Mouse (Mus musculus) cerebellum, adult 11-12 months (tissue): ENCODE results near the gene Ezh2.

Experiments
- DNase-seq: peaks from one replicate; pipeline ENCODE4 v3.0.0; 2022

Gene Ezh2

GRCm38 (mm10) chr6:47535333-47535732 is 59.8 kb downstream of the Ezh2 start:
- no peak for DNase-seq

- DNase-seq = no peak
Measured at GRCm38 (mm10) chr6:47532547-47532946, 62.6 kb downstream of the Ezh2 start.

GRCm38 (mm10) chr6:47527655-47528054 is 67.5 kb downstream of the Ezh2 start:
- DNase-seq = no peak

DNA sequence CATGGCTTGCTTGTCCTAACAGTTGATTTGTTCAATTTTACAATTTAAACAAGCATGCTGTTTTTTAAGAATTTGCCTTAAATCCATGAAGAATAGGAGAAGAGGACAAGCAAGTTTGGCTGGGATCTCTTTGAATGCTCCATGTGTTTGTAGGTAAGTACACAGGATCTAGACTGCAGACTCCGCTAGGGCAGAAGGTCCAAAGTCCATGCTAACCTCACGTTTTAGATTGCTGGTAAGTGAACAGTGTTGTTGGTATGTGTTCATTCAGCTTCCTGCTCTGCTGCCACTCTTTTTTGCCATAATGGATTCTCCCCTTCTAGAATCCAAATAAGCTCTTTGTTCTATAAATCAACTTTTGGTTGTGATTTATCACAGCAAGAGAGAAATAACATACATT is 68.0 kb downstream of the Ezh2 start:
- DNase-seq = no peak

- no peak for DNase-seq
Measured at GRCm38 (mm10) chr6:47526446-47526845, 68.7 kb downstream of the Ezh2 start.

DNA sequence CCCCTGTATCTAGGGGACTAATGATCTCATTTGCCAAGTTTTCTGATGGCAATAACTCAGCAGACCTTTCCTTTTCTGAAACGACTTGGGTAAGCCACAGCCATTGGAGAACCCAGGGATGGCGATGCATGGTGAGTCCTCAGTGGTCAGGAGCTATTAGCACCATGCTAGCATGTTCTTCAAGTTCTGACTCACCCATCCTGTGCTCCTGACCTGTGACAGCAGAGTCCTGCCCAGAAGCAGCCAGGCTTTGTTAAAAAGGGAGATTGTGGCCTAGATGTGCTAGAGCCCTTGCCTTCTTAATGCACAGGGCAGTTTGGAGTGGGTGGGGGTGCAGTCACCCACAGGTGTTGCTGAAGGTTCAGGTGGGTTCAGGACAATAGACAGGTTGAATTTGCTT is 70.1 kb downstream of the Ezh2 start:
- no peak for DNase-seq

GRCm38 (mm10) chr6:47522431-47522830 is 72.7 kb downstream of the Ezh2 start:
- no peak for DNase-seq

- DNase-seq = no peak
Measured at GRCm38 (mm10) chr6:47520030-47520429, 75.1 kb downstream of the Ezh2 start.

- DNase-seq = no peak
Measured at GRCm38 (mm10) chr6:47494562-47494961, 100.6 kb downstream of the Ezh2 start.

- no peak for DNase-seq
Measured at GRCm38 (mm10) chr6:47482027-47482426, 113.1 kb downstream of the Ezh2 start.
